ENCODE assay signal across 15 mouse cellular contexts in genomic region chr5:105832140-105832539, GRCm38 (mm10). TPM values are rescaled to one million over a fixed set of nuclear protein-coding genes. Genes with fewer than 3 reads are reported as not detected.
DNase-seq lines count a peak whose midpoint lies in the region; ATAC-seq lines count a peak whose summit lies in the region.
"Had no signal": no experiment of that assay in that cellular context is flagged by ENCODE, and none has a peak within 500 bp of the region (broad histone marks: within the 10 kb centered on the region; RNA-seq: fewer than 3 reads in every experiment).

No protein-coding gene starts in this region.

- H3K4me3 ChIP-seq in kidney, embryonic 16.5 days (ENCODE audit: low read length), result no peak overlapping the region
- H3K4me3 ChIP-seq in hindbrain, embryonic 10.5 days, result no peak overlapping the region
- H3K4me3 ChIP-seq: hindbrain, embryonic 13.5 days; lung, embryonic 15.5 days; megakaryocyte, embryonic 14.5 days had no signal

- DNase-seq in kidney, adult 11 months, result peak; percentile 54
- peak; percentile 33 for DNase-seq in adipocyte (ENCODE audit: low spot score)
- DNase-seq in heart, adult 8-10 months (ENCODE audit: low spot score), result peak; percentile 50
- DNase-seq in kidney, postnatal 10 days, result peak; percentile 48
- DNase-seq in hindbrain, embryonic 10.5 days (ENCODE audit: low spot score), result no peak
- no peak for DNase-seq in lung, postnatal 14 days
- DNase-seq in urinary bladder, postnatal 4 days (ENCODE audit: low spot score in 2 of 2), result no peak
- DNase-seq: cerebellum, adult 2 months; liver; right cerebral cortex, postnatal 14 days had no signal

- H3K36me3 ChIP-seq in kidney, embryonic 16.5 days (ENCODE audit: insufficient read depth, low read length), result no peaks in the 10 kb centered on the region
- H3K36me3 ChIP-seq in hindbrain, embryonic 10.5 days, result no peaks in the 10 kb centered on the region
- H3K36me3 ChIP-seq: hindbrain, embryonic 13.5 days; lung, embryonic 15.5 days had no signal

- peaks cover 11% of the 10 kb centered on the region; the same call in 1 of the 2 replicates for H3K4me1 ChIP-seq in kidney, embryonic 16.5 days (ENCODE audit: insufficient read depth, low read length)
- peaks cover 10% of the 10 kb centered on the region; the same call in 1 of the 2 replicates for H3K4me1 ChIP-seq in hindbrain, embryonic 10.5 days (replicated peaks)
- H3K4me1 ChIP-seq: hindbrain, embryonic 13.5 days had no signal

- 53% methylated on average over 7 of the region's 7 CpGs for WGBS in kidney, embryonic 16.5 days
- WGBS in hindbrain, embryonic 10.5 days, result 76% methylated on average over 7 of the region's 7 CpGs

- no peak overlapping the region for H3K9ac ChIP-seq in kidney, embryonic 16.5 days (replicated peaks; ENCODE audit: low read length)
- H3K9ac ChIP-seq: hindbrain, embryonic 13.5 days; lung, embryonic 15.5 days had no signal

- no peak overlapping the region; the same call in 1 of the 2 replicates for H3K27ac ChIP-seq in kidney, embryonic 16.5 days (ENCODE audit: low read length)
- H3K27ac ChIP-seq in hindbrain, embryonic 10.5 days, result no peak overlapping the region
- H3K27ac ChIP-seq: hindbrain, embryonic 13.5 days; lung, embryonic 15.5 days had no signal

- H3K27me3 ChIP-seq in kidney, embryonic 16.5 days (ENCODE audit: insufficient read depth, low read length), result no peaks in the 10 kb centered on the region
- H3K27me3 ChIP-seq in hindbrain, embryonic 10.5 days (ENCODE audit: insufficient read depth, poor library complexity, severe bottlenecking), result no peaks in the 10 kb centered on the region
- H3K27me3 ChIP-seq: hindbrain, embryonic 13.5 days; lung, embryonic 15.5 days; megakaryocyte, embryonic 14.5 days had no signal

- ATAC-seq in kidney, embryonic 16.5 days (ENCODE audit: low FRiP score, low TSS enrichment), result no peak
- ATAC-seq: intestine, postnatal 0 days had no signal

- H3K9me3 ChIP-seq in kidney, embryonic 16.5 days (ENCODE audit: low read length), result no peaks in the 10 kb centered on the region
- H3K9me3 ChIP-seq in hindbrain, embryonic 10.5 days, result no peaks in the 10 kb centered on the region
- H3K9me3 ChIP-seq: hindbrain, embryonic 13.5 days; lung, embryonic 15.5 days; megakaryocyte, embryonic 14.5 days had no signal

- no peak overlapping the region for H3K4me2 ChIP-seq in kidney, embryonic 16.5 days (replicated peaks; ENCODE audit: low read depth, low read length)
- H3K4me2 ChIP-seq: hindbrain, embryonic 13.5 days; lung, embryonic 15.5 days had no signal

RNA-seq across cellular contexts. Expression of gene Zfp326, which starts 44.2 kb away (rescaled TPM):
- 36.9 and 40.0 TPM in 2 replicates for polyA plus RNA-seq in kidney, embryonic 16.5 days (2015; fragmentation: Nextera tagmentation; extraction: Ambion mirVana)
- 10 to 100 TPM in 3 of 4 experiments, 1 to 10 TPM in 1; 10.0 to 15.6 (median 11.0) TPM for total RNA-seq in heart, adult 8-10 months (2022)
- 40.4 and 53.6 TPM in 2 replicates for polyA plus RNA-seq in hindbrain, embryonic 10.5 days (2016; fragmentation: Nextera tagmentation; extraction: Ambion mirVana)

Comparison
In these comparisons a context has a peak if more than half of its experiments do, and no peak if none do; other contexts are left out.
1. DNase-seq: peak in kidney, adult 11 months (single experiment), adipocyte (single experiment), heart, adult 8-10 months (single experiment) and kidney, postnatal 10 days (single experiment); none in hindbrain, embryonic 10.5 days (single experiment), lung, postnatal 14 days (single experiment) and urinary bladder, postnatal 4 days (0 of 2).